Mouse (Mus musculus) testis, adult 2 months (tissue): ENCODE results near the gene Kars.

ENCODE experiments used
- CTCF ChIP-seq: fragments of 200-500 bp; IDR thresholded peaks from 2 replicates; pipeline ENCODE4 v1.5.1; 2012; ENCODE audit warnings: low read depth, mild to moderate bottlenecking, inconsistent platforms, low read length, moderate library complexity; ENCODE audit not compliant: control insufficient read depth, insufficient read depth, insufficient replicate concordance
- POLR2A ChIP-seq: fragments of 200-500 bp; IDR thresholded peaks from 2 replicates; pipeline ENCODE4 v1.6.1; 2012; ENCODE audit warnings: low read depth, mild to moderate bottlenecking, inconsistent platforms, low read length, moderate library complexity; ENCODE audit not compliant: control insufficient read depth

GRCm38 (mm10) chr8:112037521-112037920 lies 26.4 kb upstream of the Kars start:
- TF ChIP-seq POLR2A: no peak
- TF ChIP-seq CTCF: no peak
